Mouse (Mus musculus): ENCODE data around the gene Coq4. TPM values are rescaled to one million over a fixed set of nuclear protein-coding genes. Genes with fewer than 3 reads are reported as not detected.

The Coq4 gene
- total RNA-seq, 2 experiments from 2014 or later: 6.7 to 10.7 TPM

GRCm38 (mm10) chr2:29787937-29788681 lies 816 bp downstream of the Coq4 start, which contains the start of gene Trub2:
Gene Trub2, minus strand, starts transcription at chr2:29788502.
- intact Hi-C loops (cut with DNase I; ENCODE audit: low total_unique reads): no loop called here
- peak; percentile 79 for DNase-seq

GRCm38 (mm10) chr2:29792772-29793487 lies 5.6 kb downstream of the Coq4 start:
- intact Hi-C loops (cut with DNase I; ENCODE audit: low total_unique reads): no loop called here
- DNase-seq: no peak

GRCm38 (mm10) chr2:29802075-29802826 lies 15.0 kb downstream of the Coq4 start, which contains the start of gene Slc27a4:
Gene Slc27a4, plus strand, starts transcription at chr2:29802634.
- intact Hi-C loops (cut with DNase I; ENCODE audit: low total_unique reads): no loop called here
- peak; percentile 97 for DNase-seq

GRCm38 (mm10) chr2:29802827-29803201 lies 15.5 kb downstream of the Coq4 start:
- intact Hi-C loops (cut with DNase I; ENCODE audit: low total_unique reads): no loop called here

GRCm38 (mm10) chr2:29803400-29803831 lies 16.1 kb downstream of the Coq4 start:
- intact Hi-C loops (cut with DNase I; ENCODE audit: low total_unique reads): no loop called here
- no peak for DNase-seq

More at GRCm38 (mm10) chr2:29802827-29803201, 15.5 kb downstream of the Coq4 start:
- no peak for DNase-seq

- DNase-seq: no peak
- intact Hi-C loops (cut with DNase I; ENCODE audit: low total_unique reads): loop anchor here (5.0 kb wide), 2 partner anchors 41 to 49 kb away; no protein-coding TSS in a partner anchor
These were observed 28.5 kb downstream of the Coq4 start for GRCm38 (mm10) chr2:29815678-29816371.

- intact Hi-C loops (cut with DNase I; ENCODE audit: low total_unique reads): loop anchor here (5.0 kb wide), 2 partner anchors 40 to 50 kb away; no protein-coding TSS in a partner anchor
- DNase-seq: peak; percentile 72
These were observed 30.3 kb downstream of the Coq4 start for GRCm38 (mm10) chr2:29817426-29818232.

GRCm38 (mm10) chr2:29819363-29819762 lies 32.1 kb downstream of the Coq4 start:
- no peak for DNase-seq
- intact Hi-C loops (cut with DNase I; ENCODE audit: low total_unique reads): loop anchor here (5.0 kb wide), 2 partner anchors 38 to 52 kb away; no protein-coding TSS in a partner anchor

GRCm38 (mm10) chr2:29820025-29820817 lies 32.9 kb downstream of the Coq4 start, which contains the start of gene Urm1:
Gene Urm1, plus strand, starts transcription at chr2:29820075.
- intact Hi-C loops (cut with DNase I; ENCODE audit: low total_unique reads): no loop called here
- DNase-seq: peak; percentile 60

GRCm38 (mm10) chr2:29826318-29826925 lies 39.1 kb downstream of the Coq4 start:
- intact Hi-C loops (cut with DNase I; ENCODE audit: low total_unique reads): no loop called here
- no peak for DNase-seq

GRCm38 (mm10) chr2:29826926-29827708 lies 39.8 kb downstream of the Coq4 start:
- DNase-seq: peak; percentile 94
- intact Hi-C loops (cut with DNase I; ENCODE audit: low total_unique reads): no loop called here

- intact Hi-C loops (cut with DNase I; ENCODE audit: low total_unique reads): no loop called here
- DNase-seq: no peak
These were observed 40.4 kb downstream of the Coq4 start for GRCm38 (mm10) chr2:29827709-29828024.

- no peak for DNase-seq
- intact Hi-C loops (cut with DNase I; ENCODE audit: low total_unique reads): no loop called here
These were observed 43.8 kb downstream of the Coq4 start for GRCm38 (mm10) chr2:29831106-29831505.

- no peak for DNase-seq
- intact Hi-C loops (cut with DNase I; ENCODE audit: low total_unique reads): no loop called here
These were observed 46.5 kb downstream of the Coq4 start for GRCm38 (mm10) chr2:29833796-29834195.

- intact Hi-C loops (cut with DNase I; ENCODE audit: low total_unique reads): no loop called here
- no peak for DNase-seq
These were observed 48.2 kb downstream of the Coq4 start for GRCm38 (mm10) chr2:29835391-29835899.

- DNase-seq: no peak
- intact Hi-C loops (cut with DNase I; ENCODE audit: low total_unique reads): no loop called here
These were observed 52.2 kb downstream of the Coq4 start for GRCm38 (mm10) chr2:29839460-29839859.
